Mouse (Mus musculus) ES-E14 (cell line): ENCODE measurements around the gene Agpat1.

ENCODE experiments used
- CHD2 ChIP-seq: IDR thresholded peaks from 2 replicates; pipeline ENCODE4 v1.6.1; 2014; ENCODE audit warnings: mild to moderate bottlenecking, low read depth, low read length, inconsistent platforms
- MAFK ChIP-seq: IDR thresholded peaks from 2 replicates; pipeline ENCODE4 v1.6.1; 2014; ENCODE audit warnings: mild to moderate bottlenecking, low read depth, low read length, inconsistent platforms; ENCODE audit not compliant: insufficient read depth
- ZC3H11A ChIP-seq: IDR thresholded peaks from 2 replicates; pipeline ENCODE4 v1.6.1; 2012; ENCODE audit warnings: low read depth, mild to moderate bottlenecking, inconsistent platforms, low read length, borderline replicate concordance
- ZNF384 ChIP-seq: IDR thresholded peaks from 2 replicates; pipeline ENCODE4 v1.6.1; 2012; ENCODE audit warnings: low read depth, low read length, inconsistent platforms

DNA sequence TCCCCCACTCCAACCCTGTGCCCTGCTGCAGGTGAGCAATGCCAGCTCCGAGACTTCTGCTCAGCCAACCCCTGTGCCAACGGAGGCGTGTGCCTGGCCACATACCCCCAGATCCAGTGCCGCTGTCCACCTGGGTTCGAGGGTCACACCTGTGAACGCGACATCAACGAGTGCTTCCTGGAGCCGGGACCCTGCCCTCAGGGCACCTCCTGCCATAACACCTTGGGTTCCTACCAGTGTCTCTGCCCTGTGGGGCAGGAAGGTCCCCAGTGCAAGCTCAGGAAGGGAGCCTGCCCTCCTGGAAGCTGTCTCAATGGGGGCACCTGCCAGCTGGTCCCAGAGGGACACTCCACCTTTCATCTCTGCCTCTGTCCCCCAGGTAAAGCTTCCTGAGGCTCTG lies 36.8 kb upstream of the Agpat1 start:
- TF ChIP-seq ZNF384 (no peak), CHD2 (no peak), MAFK (no peak), ZC3H11A (no peak)
